Mouse (Mus musculus) CD8-positive naive resting alpha-beta T cell, adult 2 months (primary cell): Measurements from ENCODE around the gene Scap.

Source experiments
- DNase-seq, 2 experiments: peaks; one replicate each; pipeline ENCODE4 v3.0.0; 2022; ENCODE audit warnings: low read depth in 2 of 2, low spot score in 2 of 2

The Scap gene

GRCm38 (mm10) chr9:110333135-110333895 lies at the start of gene Scap:
TSS of gene Scap (plus strand) at chr9:110333288.
- DNase-seq, result peak; percentile 98 to 99

- DNase-seq, result no peak
These were observed 48.9 kb upstream of the Scap start for GRCm38 (mm10) chr9:110284075-110284697.

GRCm38 (mm10) chr9:110287321-110287924 lies 45.7 kb upstream of the Scap start:
- no peak for DNase-seq

- DNase-seq, result no peak
These were observed 39.8 kb upstream of the Scap start for GRCm38 (mm10) chr9:110293254-110293718.

GRCm38 (mm10) chr9:110293873-110294415 lies 39.1 kb upstream of the Scap start:
- DNase-seq, result no peak

DNA sequence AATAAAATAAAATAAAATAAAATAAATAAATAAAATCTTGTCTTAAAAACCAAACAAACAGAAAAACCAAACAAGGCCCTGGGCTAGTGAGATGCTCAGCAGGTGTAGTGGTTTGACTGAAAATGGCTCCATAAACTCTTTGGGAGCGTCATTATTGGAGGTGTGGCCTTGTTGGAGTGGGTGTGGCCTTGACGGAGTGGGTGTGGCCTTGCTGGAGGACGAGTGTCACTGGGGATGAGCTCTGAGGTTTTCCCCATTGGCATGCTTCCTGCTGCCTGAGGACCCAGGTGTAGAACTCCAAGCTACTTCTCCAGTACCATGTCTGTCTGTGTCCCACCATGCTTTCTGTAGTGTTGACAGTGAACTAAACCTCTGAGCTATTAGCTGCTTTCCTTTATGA lies 38.3 kb upstream of the Scap start:
- no peak for DNase-seq

DNA sequence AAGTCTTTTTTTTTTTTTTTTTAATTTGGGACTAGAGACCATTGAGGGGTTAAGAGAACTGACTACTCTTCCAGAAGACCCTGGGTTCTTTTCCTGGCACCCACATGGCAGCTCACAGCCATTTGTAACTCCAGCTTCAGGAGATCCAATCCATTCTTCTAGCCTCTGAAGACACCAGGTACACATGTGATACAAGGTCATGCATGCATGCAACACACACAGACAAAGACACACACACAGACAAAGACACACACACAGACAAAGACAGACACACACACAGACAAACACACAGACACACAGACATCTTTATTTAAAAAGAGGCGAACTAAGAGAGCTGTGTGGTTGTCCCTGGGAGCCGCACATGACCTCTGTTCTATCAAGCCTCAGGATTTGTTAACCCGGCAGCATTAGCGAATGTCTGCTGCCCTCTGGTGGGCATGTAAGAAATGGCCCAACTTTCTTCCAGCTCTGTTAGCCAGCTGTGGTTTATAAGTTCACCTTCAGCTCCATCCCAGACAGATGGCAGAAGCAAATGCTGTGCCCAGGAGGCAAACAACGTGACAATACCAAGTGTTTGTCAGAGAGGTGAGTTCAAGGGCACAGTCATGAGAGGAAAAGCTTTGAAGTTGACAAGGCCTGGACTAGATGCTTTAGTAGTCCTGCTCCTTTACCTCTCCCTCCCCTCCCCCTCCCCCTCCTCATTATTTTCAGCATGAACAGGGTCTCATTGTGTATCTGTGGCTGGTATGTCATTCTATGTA lies 36.0 kb upstream of the Scap start:
- DNase-seq, result peak; percentile 65 to 75

DNA sequence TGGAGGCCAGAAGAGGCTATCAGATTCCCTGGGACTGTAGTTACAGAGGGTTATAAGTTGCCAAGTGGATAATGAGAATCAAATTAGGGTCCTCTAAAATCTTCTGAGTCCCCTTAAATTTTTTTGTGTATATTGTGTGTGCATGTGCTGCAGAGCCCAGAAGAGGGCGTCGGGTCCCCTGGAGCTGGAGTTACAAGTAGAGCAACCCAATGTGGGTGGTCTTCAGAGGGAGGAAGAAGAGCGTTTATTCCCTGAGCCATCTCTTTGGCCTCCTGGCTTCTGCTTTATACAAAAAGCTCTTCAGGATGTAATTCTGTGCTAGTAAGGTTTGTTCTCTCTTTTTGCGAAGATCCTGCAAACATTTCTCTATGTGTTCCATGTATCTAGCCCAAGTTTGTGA lies 28.6 kb upstream of the Scap start:
- DNase-seq, result no peak

DNA sequence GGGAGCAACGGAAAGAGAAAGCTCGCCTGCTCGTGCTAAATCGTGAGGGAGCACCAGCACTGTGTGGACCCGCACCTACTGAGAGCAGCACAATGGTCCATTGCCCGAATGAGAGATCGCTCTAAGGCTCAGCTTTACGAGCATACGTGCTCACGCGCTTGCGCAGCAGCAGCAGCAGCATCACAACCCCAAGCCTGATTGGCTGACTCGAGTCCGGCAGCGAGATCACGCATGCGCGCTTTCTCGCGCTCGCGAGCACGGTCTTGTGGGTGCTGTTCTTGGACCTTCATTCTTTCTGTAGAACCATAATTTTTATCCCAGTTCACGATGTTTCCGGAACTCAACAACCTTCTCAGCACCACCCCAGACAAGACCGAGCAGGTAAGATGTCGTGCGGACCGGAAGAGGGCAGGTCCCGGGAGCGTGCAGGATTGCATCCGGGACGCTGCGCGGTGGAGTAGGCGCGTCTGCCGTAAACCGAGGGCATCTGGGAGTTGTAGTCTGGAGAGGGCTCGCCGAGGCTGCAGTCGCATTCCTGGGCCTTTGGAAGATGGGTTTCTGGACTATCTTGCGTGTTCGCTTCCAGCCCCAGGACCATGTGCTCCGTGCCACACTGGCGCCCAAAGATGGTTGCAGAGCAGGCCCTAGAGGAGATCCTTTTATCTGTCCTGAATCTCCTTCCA lies 28.0 kb upstream of the Scap start, which contains the start of gene Elp6:
TSS of gene Elp6 (plus strand) at position 205 of the 683 bp plus-strand sequence.
- peak; percentile 75 to 85 for DNase-seq

GRCm38 (mm10) chr9:110306371-110306770 lies 26.7 kb upstream of the Scap start:
- DNase-seq, result no peak

DNA sequence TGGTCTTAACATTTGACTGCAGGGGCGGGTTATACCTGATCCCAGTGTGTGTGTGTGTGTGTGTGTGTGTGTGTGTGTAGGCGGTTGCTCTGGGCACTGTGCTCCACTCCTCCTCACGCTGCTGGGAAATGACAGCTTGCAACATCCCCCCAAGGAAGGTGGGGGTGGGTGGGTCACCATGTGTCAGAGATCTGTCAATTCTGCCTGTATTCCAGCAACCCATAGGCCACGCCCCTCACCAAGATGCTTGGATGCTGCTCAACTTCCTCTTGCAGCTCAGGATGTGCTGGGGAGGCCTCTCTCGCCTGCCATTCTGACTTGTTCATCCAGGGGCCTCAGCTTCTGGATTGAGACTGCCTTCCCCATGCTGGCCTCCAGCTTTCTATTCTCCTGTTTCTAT lies 18.4 kb upstream of the Scap start:
- no peak for DNase-seq

- DNase-seq, result no peak
These were observed 17.7 kb upstream of the Scap start for GRCm38 (mm10) chr9:110315410-110315809.

GRCm38 (mm10) chr9:110315904-110316303 lies 17.2 kb upstream of the Scap start:
- DNase-seq, result no peak

- no peak for DNase-seq
These were observed 16.6 kb upstream of the Scap start for GRCm38 (mm10) chr9:110316503-110316902.

DNA sequence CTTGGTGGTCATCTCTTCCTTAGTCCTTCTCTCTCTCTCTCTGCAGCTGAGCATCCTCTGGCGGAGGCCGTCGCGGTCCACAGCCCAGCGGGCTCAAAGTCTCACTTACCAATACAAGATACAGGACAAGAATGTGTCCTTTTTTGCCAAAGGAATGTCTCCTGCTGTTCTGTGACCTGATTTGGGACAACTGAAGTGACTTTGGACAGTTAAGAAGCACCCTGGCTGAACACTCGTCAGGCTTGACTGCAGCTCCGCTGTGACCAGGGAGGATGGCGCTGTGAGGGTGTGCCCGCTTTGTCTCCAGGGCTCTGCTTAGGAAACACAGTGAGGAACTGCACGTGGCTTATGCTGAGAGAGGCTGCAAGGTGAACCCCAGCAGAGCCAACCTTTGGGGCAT lies 12.3 kb upstream of the Scap start:
- DNase-seq, result no peak

DNA sequence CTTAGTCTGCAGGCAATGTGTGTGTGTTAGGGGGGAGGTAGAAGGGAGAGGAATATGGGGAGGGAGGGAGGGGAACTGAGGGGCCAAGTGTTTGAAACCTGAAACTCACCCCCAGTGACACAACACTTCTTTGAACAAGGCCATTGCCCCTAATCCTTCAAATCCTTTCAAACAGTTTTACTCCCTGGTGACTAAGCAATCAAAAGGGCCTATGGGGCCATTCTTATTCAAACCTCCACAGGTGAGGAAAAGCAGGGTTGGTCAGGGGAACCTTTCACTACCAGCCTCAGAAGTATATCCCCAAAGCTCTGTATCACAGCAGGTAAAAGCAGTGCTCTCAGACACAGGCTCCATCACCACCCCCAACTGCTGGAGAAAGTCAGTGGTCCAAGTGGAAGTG lies 10.1 kb upstream of the Scap start:
- no peak for DNase-seq

DNA sequence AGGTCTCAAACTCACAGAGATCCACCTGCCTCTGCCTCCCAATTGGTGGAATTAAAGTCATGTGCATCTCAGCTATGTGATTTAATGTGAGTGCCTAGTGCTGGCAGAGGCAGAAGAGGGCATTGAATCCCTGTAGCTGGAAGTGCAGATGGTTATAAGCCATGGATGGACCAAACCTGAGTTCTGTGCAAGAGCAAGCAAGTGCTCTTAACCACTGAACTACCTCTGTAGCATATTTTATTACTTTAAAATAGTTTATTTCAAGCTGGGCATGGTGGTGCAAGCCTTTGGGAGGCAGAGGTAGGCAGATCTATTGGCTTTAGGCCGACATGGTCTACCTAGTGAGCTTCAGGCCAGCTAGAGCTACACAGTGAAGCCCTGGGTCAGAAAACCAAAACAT lies 8.9 kb upstream of the Scap start:
- DNase-seq, result no peak

DNA sequence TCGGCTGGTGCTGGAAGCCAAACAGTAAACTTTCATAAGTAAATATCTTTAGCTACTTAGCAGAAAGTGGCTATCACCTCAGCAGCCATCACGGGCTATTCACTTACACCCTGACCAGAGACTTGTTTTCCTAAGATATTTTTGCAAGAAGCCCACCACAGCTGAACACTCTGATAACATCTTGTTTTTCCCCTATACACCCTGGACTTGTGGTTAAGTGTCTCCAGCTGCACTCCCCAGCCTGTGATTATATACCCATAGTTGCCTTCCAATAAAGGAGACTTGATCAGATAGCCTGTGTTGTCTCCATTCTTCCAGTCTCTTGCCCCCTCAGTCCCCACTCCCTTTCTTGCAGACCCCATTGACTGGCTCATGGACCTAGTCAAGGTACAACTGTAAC lies 4.9 kb upstream of the Scap start:
- DNase-seq, result no peak

GRCm38 (mm10) chr9:110328946-110329630 lies 4.0 kb upstream of the Scap start:
- DNase-seq, result no peak

- DNase-seq, result peak; percentile 34 to 44
These were observed 3.4 kb upstream of the Scap start for GRCm38 (mm10) chr9:110329655-110330054.
